Mouse (Mus musculus): Measurements from ENCODE around the gene Il4ra.

The Il4ra gene

GRCm38 (mm10) chr7:125549916-125550315 is 2.0 kb upstream of the Il4ra start:
- in situ Hi-C loops (cut with MboI, MseI): loop anchor here (5.0 kb wide), 1 partner anchor 63 kb away; no protein-coding TSS in a partner anchor

- in situ Hi-C loops (cut with MboI, MseI): loop anchor here (5.0 kb wide), 1 partner anchor 64 kb away; no protein-coding TSS in a partner anchor
Observed at GRCm38 (mm10) chr7:125550881-125551381, 989 bp upstream of the Il4ra start.

GRCm38 (mm10) chr7:125552851-125553555 is 1.1 kb downstream of the Il4ra start:
- in situ Hi-C loops (cut with MboI, MseI): loop anchor here (5.0 kb wide), 1 partner anchor 66 kb away; no protein-coding TSS in a partner anchor

- in situ Hi-C loops (cut with MboI, MseI): loop anchor here (5.0 kb wide), 1 partner anchor 67 kb away; no protein-coding TSS in a partner anchor
Observed at GRCm38 (mm10) chr7:125553653-125554428, 1.9 kb downstream of the Il4ra start.

GRCm38 (mm10) chr7:125554456-125555114 is 2.7 kb downstream of the Il4ra start:
- in situ Hi-C loops (cut with MboI, MseI): loop anchor here (5.0 kb wide), 1 partner anchor 67 kb away; no protein-coding TSS in a partner anchor

GRCm38 (mm10) chr7:125555351-125555872 is 3.5 kb downstream of the Il4ra start:
- in situ Hi-C loops (cut with MboI, MseI): no loop called here

- in situ Hi-C loops (cut with MboI, MseI): no loop called here
Observed at GRCm38 (mm10) chr7:125556096-125556495, 4.2 kb downstream of the Il4ra start.

- in situ Hi-C loops (cut with MboI, MseI): no loop called here
Observed at GRCm38 (mm10) chr7:125556865-125557264, 4.9 kb downstream of the Il4ra start.

- in situ Hi-C loops (cut with MboI, MseI): no loop called here
Observed at GRCm38 (mm10) chr7:125558401-125558945, 6.6 kb downstream of the Il4ra start.

- in situ Hi-C loops (cut with MboI, MseI): no loop called here
Observed at GRCm38 (mm10) chr7:125558997-125559396, 7.1 kb downstream of the Il4ra start.

- in situ Hi-C loops (cut with MboI, MseI): no loop called here
Observed at GRCm38 (mm10) chr7:125559537-125559936, 7.6 kb downstream of the Il4ra start.

- in situ Hi-C loops (cut with MboI, MseI): loop anchor here (10.0 kb wide), 1 partner anchor 65 kb away; no protein-coding TSS in a partner anchor
Observed at GRCm38 (mm10) chr7:125560146-125560785, 8.3 kb downstream of the Il4ra start.

- in situ Hi-C loops (cut with MboI, MseI): loop anchor here (10.0 kb wide), 1 partner anchor 64 kb away; no protein-coding TSS in a partner anchor
Observed at GRCm38 (mm10) chr7:125561085-125561690, 9.3 kb downstream of the Il4ra start.

GRCm38 (mm10) chr7:125562413-125562812 is 10.5 kb downstream of the Il4ra start:
- in situ Hi-C loops (cut with MboI, MseI): loop anchor here (10.0 kb wide), 1 partner anchor 62 kb away; no protein-coding TSS in a partner anchor

GRCm38 (mm10) chr7:125563093-125563492 is 11.2 kb downstream of the Il4ra start:
- in situ Hi-C loops (cut with MboI, MseI): loop anchor here (10.0 kb wide), 1 partner anchor 62 kb away; no protein-coding TSS in a partner anchor

- in situ Hi-C loops (cut with MboI, MseI): loop anchor here (10.0 kb wide), 1 partner anchor 60 kb away; no protein-coding TSS in a partner anchor
Observed at GRCm38 (mm10) chr7:125564316-125565024, 12.6 kb downstream of the Il4ra start.

- in situ Hi-C loops (cut with MboI, MseI): loop anchor here (10.0 kb wide), 1 partner anchor 59 kb away; no protein-coding TSS in a partner anchor
Observed at GRCm38 (mm10) chr7:125565516-125566285, 13.8 kb downstream of the Il4ra start.

GRCm38 (mm10) chr7:125566420-125566819 is 14.5 kb downstream of the Il4ra start:
- in situ Hi-C loops (cut with MboI, MseI): loop anchor here (10.0 kb wide), 1 partner anchor 58 kb away; no protein-coding TSS in a partner anchor
